Mouse (Mus musculus) kidney, postnatal 0 days (tissue): ENCODE measurements at regions not wholly inside any gene's neighbourhood (a gene's known extent, or its start where the extent isn't known, plus 50 kb on each side); places are given as distances from the start of the nearest gene placed in this dataset.

Experiments
- ATAC-seq: fragments of 200-750 bp; cut with Nextera tagmentation; replicated peaks from 2 replicates; pipeline ENCODE4 v1.8.0; 2017; ENCODE audit warnings: low read depth, moderate number of reproducible peaks, moderate TSS enrichment, moderate library complexity; ENCODE audit not compliant: low FRiP score
- DNase-seq: peaks from one replicate; pipeline ENCODE4 v3.0.0-alpha.2; 2016; ENCODE audit warnings: low spot score
- H3K27ac ChIP-seq: fragments of 300-500 bp; sonication (generic); 2 replicates; pipeline ENCODE4 v1.5.1; 2014; ENCODE audit warnings: mild to moderate bottlenecking
- H3K27me3 ChIP-seq: fragments of 300-500 bp; sonication (generic); 2 replicates; pipeline ENCODE4 v1.6.1; 2014; ENCODE audit warnings: low read length, mixed read lengths; ENCODE audit not compliant: insufficient read depth
- H3K36me3 ChIP-seq: fragments of 300-500 bp; sonication (generic); 2 replicates; pipeline ENCODE4 v1.6.1; 2014; ENCODE audit warnings: low read length, mixed read lengths; ENCODE audit not compliant: insufficient read depth
- H3K4me1 ChIP-seq: fragments of 300-500 bp; sonication (generic); replicated peaks from 2 replicates; pipeline ENCODE4 v1.6.1; 2014; ENCODE audit warnings: antibody characterized with exemption, low read length, mixed read lengths; ENCODE audit not compliant: insufficient read depth
- H3K4me2 ChIP-seq: fragments of 300-500 bp; sonication (generic); 2 replicates; pipeline ENCODE4 v1.6.1; 2014; ENCODE audit warnings: mild to moderate bottlenecking, low read length, moderate library complexity, mixed read lengths
- H3K4me3 ChIP-seq: fragments of 300-500 bp; sonication (generic); replicated peaks from 2 replicates; pipeline ENCODE4 v1.5.1; 2014; ENCODE audit warnings: low read depth, low read length
- H3K9ac ChIP-seq: fragments of 300-500 bp; sonication (generic); 2 replicates; pipeline ENCODE4 v1.6.1; 2014; ENCODE audit warnings: low read depth, low read length
- H3K9me3 ChIP-seq: fragments of 300-500 bp; sonication (generic); replicated peaks from 2 replicates; pipeline ENCODE4 v1.6.1; 2016; ENCODE audit warnings: low read length, inconsistent platforms, mixed read lengths
- CTCF ChIP-seq: IDR thresholded peaks from 2 replicates; pipeline ENCODE4 v1.5.1; 2016; ENCODE audit warnings: antibody characterized with exemption, low read depth, mild to moderate bottlenecking, moderate library complexity
- WGBS: fragments of 180-500 bp; shearing (Covaris S2); extraction: QIAGEN DNeasy Blood & Tissue Kit; methylation state at CpG from one replicate; pipeline ENCODE4 v1.1.7; 2014; 5-methylcytosine and 5-hydroxymethylcytosine counted together

DNA sequence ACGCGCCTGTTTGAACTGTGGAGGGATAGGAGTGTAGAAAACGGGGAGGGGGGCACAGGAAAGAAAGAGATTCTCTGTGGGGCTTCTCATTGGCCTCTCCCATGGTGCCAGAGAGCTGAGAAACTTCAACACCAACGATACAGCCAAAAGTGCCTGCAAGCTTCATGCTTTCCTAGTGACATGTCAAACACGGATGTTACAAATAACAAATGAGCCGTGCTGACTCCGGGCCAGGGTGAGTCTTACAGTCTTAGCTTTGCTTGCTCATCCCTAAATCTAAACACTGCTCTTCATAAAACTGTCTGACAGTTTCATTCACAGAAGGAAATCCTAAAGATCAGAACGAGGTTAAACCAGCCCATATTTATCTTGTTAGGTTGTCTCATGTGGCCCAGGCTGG lies 68.3 kb downstream of the Adm start:
- no peak for TF ChIP-seq CTCF
- ATAC-seq, result no peak
- no peak overlapping the region for H3K4me2 ChIP-seq
- no peaks in the 10 kb centered on the region for H3K4me1 ChIP-seq
- no peak overlapping the region for H3K27ac ChIP-seq
- 50% methylated on average over 8 of the region's 8 CpGs for WGBS
- H3K4me3 ChIP-seq, result no peak overlapping the region
- no peak overlapping the region for H3K9ac ChIP-seq
- H3K27me3 ChIP-seq, result no peaks in the 10 kb centered on the region
- H3K9me3 ChIP-seq, result no peaks in the 10 kb centered on the region
- peak; percentile 52 for DNase-seq
- H3K36me3 ChIP-seq, result no peaks in the 10 kb centered on the region

GRCm38 (mm10) chr7:110698211-110699153 lies 69.5 kb upstream of the Ampd3 start:
- Histone ChIP-seq H3K4me2 (no peak overlapping the region), H3K36me3 (no peaks in the 10 kb centered on the region), H3K27me3 (no peaks in the 10 kb centered on the region), H3K27ac (no peak overlapping the region), H3K4me1 (no peaks in the 10 kb centered on the region), H3K9ac (no peak overlapping the region), H3K9me3 (no peaks in the 10 kb centered on the region), H3K4me3 (no peak overlapping the region)
- no peak for TF ChIP-seq CTCF
- DNase-seq (no peak), ATAC-seq (no peak)
- 73% methylated on average over 17 of the region's 17 CpGs for WGBS

- 83% methylated on average over 11 of the region's 11 CpGs for WGBS
- H3K27ac ChIP-seq, result no peak overlapping the region
- no peak overlapping the region for H3K4me3 ChIP-seq
- ATAC-seq (no peak), DNase-seq (no peak)
- H3K27me3 ChIP-seq, result no peaks in the 10 kb centered on the region
- TF ChIP-seq CTCF, result no peak
- no peaks in the 10 kb centered on the region for H3K36me3 ChIP-seq
- no peaks in the 10 kb centered on the region for H3K4me1 ChIP-seq
- no peak overlapping the region for H3K4me2 ChIP-seq
- no peak overlapping the region for H3K9ac ChIP-seq
- H3K9me3 ChIP-seq, result no peaks in the 10 kb centered on the region
These were observed 68.4 kb upstream of the Ampd3 start for GRCm38 (mm10) chr7:110699596-110699995.

DNA sequence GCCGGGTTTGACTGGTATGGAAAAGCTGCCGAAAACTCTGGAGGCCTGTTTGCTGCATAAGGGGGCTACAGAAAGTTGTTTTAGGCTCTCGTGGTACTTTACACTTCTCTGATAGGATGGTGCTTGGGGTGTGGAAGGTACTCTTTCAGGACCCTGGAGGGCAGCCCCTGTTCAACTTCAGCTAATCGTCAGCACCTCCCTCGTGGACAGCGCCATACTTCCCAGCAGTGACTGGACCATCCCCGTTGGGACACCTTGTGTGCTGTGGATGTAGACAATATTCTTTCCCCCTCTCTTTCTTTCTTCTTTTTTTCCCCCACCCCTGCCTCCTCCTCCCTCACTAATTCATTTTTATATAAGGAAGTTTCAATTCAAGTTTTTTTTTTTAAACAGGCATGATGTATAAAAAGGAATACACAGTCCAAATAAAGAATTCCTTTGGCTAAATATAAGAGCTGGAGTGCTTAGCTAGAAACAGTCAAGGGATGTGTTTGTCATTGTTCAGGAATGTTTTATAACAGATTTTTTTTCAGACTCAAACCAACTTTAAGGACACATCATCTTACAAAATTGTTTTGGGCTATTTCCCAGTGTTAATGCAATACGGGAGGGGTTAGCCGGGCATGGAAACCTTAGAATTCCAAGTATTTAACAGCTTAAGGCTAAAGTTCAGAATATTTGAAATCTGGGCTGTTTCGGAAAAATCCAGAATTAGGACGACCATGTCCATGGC lies 66.2 kb upstream of the Ampd3 start:
- H3K36me3 ChIP-seq, result no peaks in the 10 kb centered on the region
- no peak for TF ChIP-seq CTCF
- no peaks in the 10 kb centered on the region for H3K27me3 ChIP-seq
- WGBS, result 51% methylated on average over 11 of the region's 11 CpGs
- no peak overlapping the region for H3K4me3 ChIP-seq
- H3K27ac ChIP-seq, result no peak overlapping the region
- H3K9me3 ChIP-seq, result no peaks in the 10 kb centered on the region
- no peak overlapping the region for H3K9ac ChIP-seq
- DNase-seq, result peak; percentile 68
- H3K4me1 ChIP-seq, result 0 out of 2 replicates have a peak, but pooled peaks cover 4% of the 10 kb centered on the region
- no peak overlapping the region for H3K4me2 ChIP-seq
- ATAC-seq, result no peak

DNA sequence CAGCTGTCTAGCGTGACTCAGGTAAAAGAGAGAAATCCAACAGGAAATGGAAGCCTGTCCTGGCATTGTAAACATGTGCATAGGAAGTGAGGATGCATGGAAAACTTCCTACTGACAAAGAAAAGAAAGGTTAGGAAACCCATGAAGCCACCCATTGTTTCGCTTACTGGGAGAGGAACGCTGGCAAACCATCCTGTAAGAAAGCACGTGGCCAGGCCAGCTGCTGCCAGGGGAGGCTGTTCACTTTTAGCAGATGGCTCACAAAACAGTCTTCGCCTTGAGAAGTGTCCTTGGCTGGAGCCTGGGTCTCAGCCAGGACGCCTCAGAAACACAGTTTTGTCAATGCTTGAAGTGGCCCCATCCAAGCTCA lies 65.6 kb upstream of the Ampd3 start:
- Histone ChIP-seq H3K4me2 (no peak overlapping the region), H3K36me3 (no peaks in the 10 kb centered on the region), H3K4me1 (0 out of 2 replicates have a peak, but pooled peaks cover 4% of the 10 kb centered on the region), H3K27me3 (no peaks in the 10 kb centered on the region), H3K27ac (no peak overlapping the region), H3K9me3 (no peaks in the 10 kb centered on the region), H3K9ac (no peak overlapping the region), H3K4me3 (no peak overlapping the region)
- WGBS, result 77% methylated on average over 6 of the region's 6 CpGs
- ATAC-seq (no peak), DNase-seq (no peak)
- TF ChIP-seq CTCF, result no peak

DNA sequence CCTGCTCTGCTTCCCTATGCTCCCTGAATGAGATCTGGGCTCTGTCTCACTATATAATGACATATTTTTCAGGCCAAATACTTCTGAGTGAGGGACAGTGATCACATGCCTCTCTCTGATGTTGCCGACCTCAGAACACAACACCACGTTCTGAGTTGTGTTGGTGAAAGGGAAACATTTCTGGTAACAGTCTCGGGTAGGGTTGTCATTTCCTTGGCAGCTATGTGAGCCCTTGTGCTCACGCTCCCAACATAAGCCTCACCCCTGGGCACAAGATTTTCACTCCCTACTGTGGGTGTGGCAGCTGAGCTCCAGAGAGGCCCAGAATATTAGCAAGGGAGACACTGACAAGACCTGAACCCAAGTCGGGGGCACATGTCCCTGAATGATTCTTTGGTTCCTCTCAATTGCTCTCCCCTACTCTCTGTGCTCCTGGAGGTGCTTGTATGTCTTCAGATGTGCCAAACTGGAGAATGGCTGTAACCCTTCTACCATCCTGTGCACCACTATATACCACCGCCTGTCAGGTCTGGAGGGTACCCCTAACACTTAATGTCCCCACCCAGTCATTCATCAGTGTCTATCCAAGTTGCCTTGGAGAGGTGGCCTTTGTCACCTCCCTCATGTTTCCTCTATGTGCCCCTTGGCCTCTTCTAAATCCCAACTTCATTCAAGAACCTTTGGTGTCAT lies 62.5 kb upstream of the Ampd3 start:
- Histone ChIP-seq H3K9me3 (no peaks in the 10 kb centered on the region), H3K4me3 (no peak overlapping the region), H3K36me3 (no peaks in the 10 kb centered on the region), H3K27ac (no peak overlapping the region), H3K9ac (no peak overlapping the region), H3K27me3 (no peaks in the 10 kb centered on the region), H3K4me1 (0 out of 2 replicates have a peak, but pooled peaks cover 4% of the 10 kb centered on the region), H3K4me2 (no peak overlapping the region)
- no peak for ATAC-seq
- DNase-seq, result no peak
- 73% methylated on average over 6 of the region's 6 CpGs for WGBS
- TF ChIP-seq CTCF, result no peak
